Mouse (Mus musculus): ENCODE measurements around the gene Osbpl6.

Osbpl6 gene

GRCm38 (mm10) chr2:76426816-76427215 lies 20.5 kb downstream of the Osbpl6 start:
- DNase-seq, result peak; percentile 1

- DNase-seq, result no peak
These were observed 23.0 kb downstream of the Osbpl6 start for GRCm38 (mm10) chr2:76429318-76429717.

GRCm38 (mm10) chr2:76429855-76430254 lies 23.5 kb downstream of the Osbpl6 start:
- DNase-seq, result peak; percentile 22

- peak; percentile 34 for DNase-seq
These were observed 24.2 kb downstream of the Osbpl6 start for GRCm38 (mm10) chr2:76430539-76430938.

GRCm38 (mm10) chr2:76434224-76434623 lies 27.9 kb downstream of the Osbpl6 start:
- peak; percentile 46 for DNase-seq

GRCm38 (mm10) chr2:76435667-76436239 lies 29.4 kb downstream of the Osbpl6 start:
- peak; percentile 56 for DNase-seq

- peak; percentile 55 for DNase-seq
These were observed 31.1 kb downstream of the Osbpl6 start for GRCm38 (mm10) chr2:76437372-76437771.

- DNase-seq, result peak; percentile 56
These were observed 33.2 kb downstream of the Osbpl6 start for GRCm38 (mm10) chr2:76439540-76439939.

GRCm38 (mm10) chr2:76442086-76442485 lies 35.8 kb downstream of the Osbpl6 start:
- DNase-seq, result peak; percentile 94

GRCm38 (mm10) chr2:76449836-76450355 lies 43.6 kb downstream of the Osbpl6 start:
- peak; percentile 53 for DNase-seq

- no peak for DNase-seq
These were observed 60.4 kb downstream of the Osbpl6 start for GRCm38 (mm10) chr2:76466723-76467122.

GRCm38 (mm10) chr2:76468204-76468603 lies 61.9 kb downstream of the Osbpl6 start:
- peak; percentile 95 for DNase-seq

GRCm38 (mm10) chr2:76469091-76469750 lies 62.9 kb downstream of the Osbpl6 start:
- DNase-seq, result peak; percentile 63

- peak; percentile 36 for DNase-seq
These were observed 63.4 kb downstream of the Osbpl6 start for GRCm38 (mm10) chr2:76469751-76470099.

GRCm38 (mm10) chr2:76470391-76470790 lies 64.1 kb downstream of the Osbpl6 start:
- DNase-seq, result no peak

GRCm38 (mm10) chr2:76475788-76476187 lies 69.5 kb downstream of the Osbpl6 start:
- no peak for DNase-seq

GRCm38 (mm10) chr2:76488764-76489163 lies 82.5 kb downstream of the Osbpl6 start:
- peak; percentile 21 for DNase-seq

GRCm38 (mm10) chr2:76490198-76490597 lies 83.9 kb downstream of the Osbpl6 start:
- DNase-seq, result no peak

- no peak for DNase-seq
These were observed 85.1 kb downstream of the Osbpl6 start for GRCm38 (mm10) chr2:76491371-76491770.

- no peak for DNase-seq
These were observed 85.9 kb downstream of the Osbpl6 start for GRCm38 (mm10) chr2:76492224-76492623.

GRCm38 (mm10) chr2:76496006-76496748 lies 89.9 kb downstream of the Osbpl6 start:
- DNase-seq, result peak; percentile 81

- peak; percentile 58 for DNase-seq
These were observed 90.4 kb downstream of the Osbpl6 start for GRCm38 (mm10) chr2:76496749-76497140.

GRCm38 (mm10) chr2:76498891-76499290 lies 92.6 kb downstream of the Osbpl6 start:
- no peak for DNase-seq
